Mouse (Mus musculus) embryonic facial prominence, embryonic 12.5 days (tissue): ENCODE measurements at regions not wholly inside any gene's neighbourhood (a gene's known extent, or its start where the extent isn't known, plus 50 kb on each side); places are given as distances from the start of the nearest gene placed in this dataset.

Source experiments
- ATAC-seq: fragments of 200-750 bp; cut with Nextera tagmentation; 2 replicates; pipeline ENCODE4 v1.8.0; 2017; ENCODE audit not compliant: insufficient number of reproducible peaks, insufficient read depth, low FRiP score, low TSS enrichment
- H3K27ac ChIP-seq: fragments of 300-500 bp; sonication (generic); 2 replicates; pipeline ENCODE4 v1.5.1; 2016; ENCODE audit warnings: mild to moderate bottlenecking
- H3K27me3 ChIP-seq: fragments of 300-500 bp; sonication (generic); 2 replicates; pipeline ENCODE4 v1.6.1; 2016; ENCODE audit warnings: mild to moderate bottlenecking, moderate library complexity
- H3K36me3 ChIP-seq: fragments of 300-500 bp; sonication (generic); 2 replicates; pipeline ENCODE4 v1.6.1; 2016; ENCODE audit warnings: mild to moderate bottlenecking
- H3K4me1 ChIP-seq: fragments of 300-500 bp; sonication (generic); 2 replicates; pipeline ENCODE4 v1.6.1; 2016
- H3K4me2 ChIP-seq: fragments of 300-500 bp; sonication (generic); replicated peaks from 2 replicates; pipeline ENCODE4 v1.6.1; 2016; ENCODE audit warnings: mild to moderate bottlenecking, moderate library complexity
- H3K4me3 ChIP-seq: fragments of 300-500 bp; sonication (generic); 2 replicates; pipeline ENCODE4 v1.5.1; 2016; ENCODE audit warnings: mild to moderate bottlenecking
- H3K9ac ChIP-seq: fragments of 300-500 bp; sonication (generic); 2 replicates; pipeline ENCODE4 v1.6.1; 2016; ENCODE audit warnings: mild to moderate bottlenecking, moderate library complexity
- H3K9me3 ChIP-seq: fragments of 300-500 bp; sonication (generic); 2 replicates; pipeline ENCODE4 v1.6.1; 2016; ENCODE audit warnings: mild to moderate bottlenecking, moderate library complexity
- WGBS: fragments of 180-500 bp; shearing (Covaris S2); methylation state at CpG from one replicate; pipeline ENCODE4 v1.1.7; 2016; 5-methylcytosine and 5-hydroxymethylcytosine counted together

GRCm38 (mm10) chr2:50674151-50674855, 377.7 kb upstream of the Mmadhc start:
- Histone ChIP-seq H3K36me3 (no peaks in the 10 kb centered on the region), H3K27me3 (no peaks in the 10 kb centered on the region), H3K27ac (no peak overlapping the region), H3K4me3 (no peak overlapping the region), H3K4me2 (no peak overlapping the region), H3K9ac (no peak overlapping the region), H3K9me3 (no peaks in the 10 kb centered on the region), H3K4me1 (no peaks in the 10 kb centered on the region)
- WGBS, result 88% methylated on average over 7 of the region's 7 CpGs
- ATAC-seq, result no peak

- Histone ChIP-seq H3K27me3 (no peaks in the 10 kb centered on the region), H3K4me1 (no peaks in the 10 kb centered on the region), H3K36me3 (no peaks in the 10 kb centered on the region), H3K27ac (no peak overlapping the region), H3K4me2 (no peak overlapping the region), H3K4me3 (no peak overlapping the region), H3K9me3 (no peaks in the 10 kb centered on the region), H3K9ac (no peak overlapping the region)
- no peak for ATAC-seq
Measured at GRCm38 (mm10) chr2:50669297-50669696, 372.7 kb upstream of the Mmadhc start.

GRCm38 (mm10) chr2:50668789-50669188, 372.2 kb upstream of the Mmadhc start:
- Histone ChIP-seq H3K4me2 (no peak overlapping the region), H3K27me3 (no peaks in the 10 kb centered on the region), H3K9me3 (no peaks in the 10 kb centered on the region), H3K27ac (no peak overlapping the region), H3K4me3 (no peak overlapping the region), H3K4me1 (no peaks in the 10 kb centered on the region), H3K9ac (no peak overlapping the region), H3K36me3 (no peaks in the 10 kb centered on the region)
- 72% methylated on average over 1 of the region's 1 CpGs for WGBS
- no peak for ATAC-seq

- H3K4me2 ChIP-seq, result no peak overlapping the region
- no peak overlapping the region for H3K9ac ChIP-seq
- H3K27ac ChIP-seq, result no peak overlapping the region
- no peaks in the 10 kb centered on the region for H3K36me3 ChIP-seq
- no peak for ATAC-seq
- H3K27me3 ChIP-seq, result no peaks in the 10 kb centered on the region
- H3K9me3 ChIP-seq, result no peaks in the 10 kb centered on the region
- no peaks in the 10 kb centered on the region for H3K4me1 ChIP-seq
- no peak overlapping the region for H3K4me3 ChIP-seq
- WGBS, result 45% methylated on average over 3 of the region's 3 CpGs
Measured at GRCm38 (mm10) chr2:50667180-50667579, 370.6 kb upstream of the Mmadhc start.

GRCm38 (mm10) chr2:50662504-50662903, 365.9 kb upstream of the Mmadhc start:
- Histone ChIP-seq H3K36me3 (no peaks in the 10 kb centered on the region), H3K9me3 (no peaks in the 10 kb centered on the region)
- no peak for ATAC-seq

GRCm38 (mm10) chr2:50660000-50660399, 363.4 kb upstream of the Mmadhc start:
- no peak overlapping the region for H3K9ac ChIP-seq
- H3K4me1 ChIP-seq, result no peaks in the 10 kb centered on the region; the same call in 1 of the 2 replicates
- no peak overlapping the region for H3K27ac ChIP-seq
- no peak overlapping the region for H3K4me2 ChIP-seq
- 73% methylated on average over 2 of the region's 2 CpGs for WGBS
- no peak overlapping the region for H3K4me3 ChIP-seq
- no peaks in the 10 kb centered on the region for H3K36me3 ChIP-seq
- H3K9me3 ChIP-seq, result no peaks in the 10 kb centered on the region
- H3K27me3 ChIP-seq, result no peaks in the 10 kb centered on the region
- ATAC-seq, result no peak

More at GRCm38 (mm10) chr2:50662504-50662903, 365.9 kb upstream of the Mmadhc start:
- no peaks in the 10 kb centered on the region for H3K27me3 ChIP-seq
- no peak overlapping the region for H3K9ac ChIP-seq
- no peak overlapping the region for H3K27ac ChIP-seq
- H3K4me3 ChIP-seq, result no peak overlapping the region
- no peak overlapping the region for H3K4me2 ChIP-seq
- H3K4me1 ChIP-seq, result no peaks in the 10 kb centered on the region
- WGBS, result 67% methylated on average over 1 of the region's 1 CpGs

- Histone ChIP-seq H3K9me3 (no peaks in the 10 kb centered on the region), H3K27me3 (no peaks in the 10 kb centered on the region), H3K4me2 (no peak overlapping the region), H3K9ac (no peak overlapping the region), H3K4me3 (no peak overlapping the region), H3K36me3 (no peaks in the 10 kb centered on the region), H3K4me1 (no peaks in the 10 kb centered on the region; the same call in 1 of the 2 replicates), H3K27ac (no peak overlapping the region)
- 74% methylated on average over 7 of the region's 7 CpGs for WGBS
- ATAC-seq, result no peak
Measured at GRCm38 (mm10) chr2:50657826-50658225, 361.2 kb upstream of the Mmadhc start.

- 80% methylated on average over 6 of the region's 6 CpGs for WGBS
- no peak for ATAC-seq
- Histone ChIP-seq H3K27me3 (no peaks in the 10 kb centered on the region), H3K27ac (no peak overlapping the region), H3K9ac (no peak overlapping the region), H3K4me1 (no peaks in the 10 kb centered on the region; the same call in 1 of the 2 replicates), H3K4me3 (no peak overlapping the region), H3K9me3 (no peaks in the 10 kb centered on the region), H3K4me2 (no peak overlapping the region), H3K36me3 (no peaks in the 10 kb centered on the region)
Measured at GRCm38 (mm10) chr2:50656351-50656750, 359.8 kb upstream of the Mmadhc start.

- no peaks in the 10 kb centered on the region for H3K9me3 ChIP-seq
- no peaks in the 10 kb centered on the region for H3K36me3 ChIP-seq
- H3K27ac ChIP-seq, result no peak overlapping the region
- H3K4me3 ChIP-seq, result no peak overlapping the region
- H3K9ac ChIP-seq, result no peak overlapping the region
- ATAC-seq, result no peak
- H3K4me1 ChIP-seq, result peaks cover under 1% of the 10 kb centered on the region; the same call in 1 of the 2 replicates
- 88% methylated on average over 7 of the region's 7 CpGs for WGBS
- no peaks in the 10 kb centered on the region for H3K27me3 ChIP-seq
- no peak overlapping the region for H3K4me2 ChIP-seq
Measured at GRCm38 (mm10) chr2:50654953-50655324, 358.3 kb upstream of the Mmadhc start.

- WGBS, result 79% methylated on average over 8 of the region's 8 CpGs
- H3K36me3 ChIP-seq, result no peaks in the 10 kb centered on the region
Measured at GRCm38 (mm10) chr2:50654221-50654952, 357.8 kb upstream of the Mmadhc start.

GRCm38 (mm10) chr2:50653121-50653615, 356.6 kb upstream of the Mmadhc start:
- WGBS, result 90% methylated on average over 3 of the region's 3 CpGs
- H3K27me3 ChIP-seq, result no peaks in the 10 kb centered on the region
- no peak overlapping the region for H3K27ac ChIP-seq
- H3K4me3 ChIP-seq, result no peak overlapping the region
- H3K4me2 ChIP-seq, result no peak overlapping the region
- ATAC-seq, result no peak
- no peaks in the 10 kb centered on the region for H3K36me3 ChIP-seq
- no peak overlapping the region for H3K9ac ChIP-seq
- peaks cover 3% of the 10 kb centered on the region; the same call in 1 of the 2 replicates for H3K4me1 ChIP-seq
- no peaks in the 10 kb centered on the region for H3K9me3 ChIP-seq

More at GRCm38 (mm10) chr2:50654221-50654952, 357.8 kb upstream of the Mmadhc start:
- Histone ChIP-seq H3K4me1 (peaks cover 3% of the 10 kb centered on the region; the same call in 1 of the 2 replicates), H3K4me3 (no peak overlapping the region), H3K4me2 (no peak overlapping the region), H3K9ac (no peak overlapping the region), H3K9me3 (no peaks in the 10 kb centered on the region), H3K27me3 (no peaks in the 10 kb centered on the region), H3K27ac (no peak overlapping the region)
- no peak for ATAC-seq

GRCm38 (mm10) chr2:50649656-50650055, 353.1 kb upstream of the Mmadhc start:
- no peak overlapping the region for H3K4me3 ChIP-seq
- no peaks in the 10 kb centered on the region for H3K9me3 ChIP-seq
- 0 out of 2 replicates have a peak, but pooled peaks cover 3% of the 10 kb centered on the region for H3K4me1 ChIP-seq
- no peak for ATAC-seq
- 71% methylated on average over 3 of the region's 3 CpGs for WGBS
- H3K9ac ChIP-seq, result no peak overlapping the region
- H3K36me3 ChIP-seq, result no peaks in the 10 kb centered on the region
- H3K27me3 ChIP-seq, result no peaks in the 10 kb centered on the region
- no peak overlapping the region for H3K4me2 ChIP-seq
- H3K27ac ChIP-seq, result no peak overlapping the region
